Mouse (Mus musculus) R1 (cell line): Measurements from ENCODE around the gene Cep128.

Source experiments
- DNase-seq: peaks from one replicate; pipeline ENCODE4 v3.0.0-alpha.2; 2018; ENCODE audit warnings: low read depth, low spot score

Cep128 gene

GRCm38 (mm10) chr12:91183304-91183855 lies 200.8 kb downstream of the Cep128 start:
- no peak for DNase-seq

DNA sequence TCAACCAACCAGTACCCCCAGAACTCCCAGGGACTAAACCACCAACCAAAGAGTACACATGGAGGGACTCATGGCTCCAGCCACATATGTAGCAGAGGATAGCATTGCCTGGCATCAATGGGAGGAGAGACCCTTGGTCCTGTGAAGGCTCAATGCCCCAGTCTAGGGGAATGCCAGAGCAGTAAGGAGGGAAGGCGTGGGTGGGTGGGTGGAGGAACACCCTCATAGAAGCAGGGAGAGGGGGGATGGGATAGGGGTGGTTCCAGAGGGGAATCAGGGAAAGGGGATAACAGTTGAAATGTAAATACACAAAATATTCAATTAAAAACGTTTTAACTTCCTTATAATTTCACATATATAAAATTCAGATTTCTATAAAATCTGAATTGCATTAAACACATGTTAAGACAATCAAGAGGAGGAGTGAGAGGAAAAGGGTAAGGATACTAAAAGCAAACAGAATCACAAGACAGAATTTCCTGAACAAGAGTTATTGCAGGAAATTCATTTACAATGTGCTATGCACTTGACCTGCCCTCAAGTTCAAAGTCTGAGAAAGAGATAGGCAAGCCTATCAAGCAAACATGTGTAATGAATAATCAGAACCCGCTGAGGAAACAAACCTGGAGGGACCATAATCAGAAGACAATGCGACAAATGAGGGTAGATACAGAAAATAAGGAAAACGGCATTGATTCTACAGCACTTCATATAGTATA lies 207.2 kb downstream of the Cep128 start:
- DNase-seq = no peak

GRCm38 (mm10) chr12:91171613-91172012 lies 212.6 kb downstream of the Cep128 start:
- no peak for DNase-seq

- DNase-seq = no peak
Measured at GRCm38 (mm10) chr12:91161015-91161730, 223.0 kb downstream of the Cep128 start.

- no peak for DNase-seq
Measured at GRCm38 (mm10) chr12:91158481-91158880, 225.7 kb downstream of the Cep128 start.

DNA sequence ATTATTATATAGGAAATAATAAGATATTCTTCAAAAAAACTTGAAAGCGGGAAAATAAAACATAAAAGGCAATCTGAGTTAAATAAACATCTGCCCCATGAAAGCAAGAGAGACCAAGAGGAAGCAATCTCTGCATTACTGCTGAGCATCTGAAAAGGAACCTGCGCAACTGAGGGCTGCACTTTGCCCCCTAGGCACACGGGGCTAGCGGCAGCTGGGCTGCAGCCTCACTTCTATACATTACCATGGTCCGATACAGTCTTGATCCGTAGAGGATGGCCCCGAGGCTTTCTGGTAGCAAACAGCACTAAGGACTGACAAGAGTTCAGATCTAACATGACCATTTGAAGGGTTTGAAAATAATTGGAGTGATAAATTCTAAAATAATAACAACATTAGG lies 230.2 kb downstream of the Cep128 start:
- DNase-seq = no peak

GRCm38 (mm10) chr12:91149152-91149551 lies 235.1 kb downstream of the Cep128 start:
- no peak for DNase-seq

DNA sequence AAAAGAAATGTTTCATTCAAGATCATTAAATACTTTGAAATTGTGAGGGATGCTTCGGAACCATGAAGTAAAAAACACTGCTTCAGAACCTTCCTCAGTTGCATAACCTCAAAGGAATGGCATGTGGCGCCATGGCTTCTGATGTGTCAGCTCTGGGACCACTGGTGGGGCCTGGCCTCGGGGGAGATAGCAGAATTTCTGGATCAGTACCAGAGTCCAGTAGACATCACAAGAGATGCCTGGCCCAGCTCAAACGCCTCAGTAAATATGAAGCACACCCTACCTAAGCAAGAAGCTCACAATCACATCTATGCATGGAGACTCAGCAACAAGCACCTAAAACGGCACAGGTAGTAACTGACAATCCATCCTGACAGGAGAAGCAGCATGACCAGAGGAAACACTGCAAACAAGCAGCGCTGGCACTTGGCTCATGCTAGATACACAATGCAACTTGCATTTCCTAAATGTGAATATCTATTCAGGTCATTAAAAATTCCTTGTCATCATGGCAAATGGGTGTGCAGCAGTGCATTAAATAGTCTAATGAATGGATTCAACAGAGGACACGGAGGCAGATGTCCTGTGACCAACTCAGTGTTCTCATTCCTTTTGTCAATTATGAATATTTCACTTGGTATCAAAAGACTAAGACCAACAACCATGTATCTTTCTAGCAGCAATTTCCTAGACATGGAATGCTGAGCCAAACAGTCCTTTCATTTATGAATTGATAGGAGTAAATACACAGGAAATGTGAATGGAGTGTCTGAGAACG lies 249.3 kb downstream of the Cep128 start:
- no peak for DNase-seq

GRCm38 (mm10) chr12:91115054-91115453 lies 269.2 kb downstream of the Cep128 start:
- no peak for DNase-seq

DNA sequence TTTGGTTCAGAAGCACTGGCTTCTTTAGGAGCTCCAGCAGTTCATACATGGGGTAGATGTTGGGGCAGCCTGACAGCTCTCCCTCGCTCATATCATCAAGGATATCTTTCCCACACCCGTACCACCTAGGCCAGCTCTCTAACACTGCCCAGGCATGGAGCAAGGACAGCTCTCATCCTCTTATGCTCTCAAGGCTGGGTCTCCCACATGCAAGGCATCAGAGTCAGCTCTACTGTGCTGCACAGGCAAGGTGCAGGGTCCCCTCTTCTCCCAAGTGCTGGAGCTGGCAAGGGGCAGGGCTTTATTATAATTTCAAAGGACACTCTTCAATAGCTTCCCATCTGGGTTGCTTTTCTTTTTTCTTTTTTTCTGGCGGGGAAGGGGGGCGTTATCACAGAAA lies 280.9 kb downstream of the Cep128 start:
- DNase-seq = no peak

- no peak for DNase-seq
Measured at GRCm38 (mm10) chr12:91097869-91098268, 286.3 kb downstream of the Cep128 start.

GRCm38 (mm10) chr12:91096197-91096596 lies 288.0 kb downstream of the Cep128 start:
- DNase-seq = no peak

DNA sequence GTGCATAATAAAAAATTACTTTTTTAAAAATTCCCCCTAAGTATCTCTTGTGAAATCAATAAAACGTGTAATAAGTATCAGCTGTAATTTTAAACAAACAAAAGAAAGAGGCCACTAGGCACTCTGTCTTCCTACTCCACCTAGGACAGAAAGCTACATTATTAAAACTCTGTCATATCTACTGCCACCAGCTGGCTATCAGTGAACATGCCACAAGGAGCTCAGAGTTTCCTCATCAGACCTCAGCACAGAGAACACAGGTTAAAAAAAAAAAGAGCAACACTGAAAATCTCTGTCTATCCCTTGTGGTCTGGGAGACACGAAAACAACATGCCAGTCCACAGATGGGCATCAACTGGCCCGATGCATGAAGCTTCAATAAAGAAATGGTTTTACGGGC lies 295.9 kb downstream of the Cep128 start:
- DNase-seq = no peak

DNA sequence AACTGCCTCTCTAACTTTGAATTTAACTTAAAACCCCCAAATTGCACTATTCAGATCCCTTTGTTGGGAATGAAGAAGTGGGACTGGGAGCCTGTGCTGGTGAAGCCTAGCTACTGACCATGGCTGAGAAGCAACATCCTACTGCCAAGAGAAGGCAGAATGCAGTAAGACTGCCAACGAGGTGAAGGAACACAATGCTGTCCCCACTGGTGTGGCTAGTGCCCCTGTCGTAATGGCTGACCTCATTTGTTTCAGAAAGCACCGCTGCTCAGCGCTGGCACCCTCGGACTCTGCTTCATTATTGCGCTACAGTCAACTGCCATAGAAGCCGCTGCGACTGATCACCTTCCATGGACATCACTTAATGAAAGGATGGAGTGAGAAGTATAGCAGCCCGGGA lies 298.2 kb downstream of the Cep128 start:
- no peak for DNase-seq

DNA sequence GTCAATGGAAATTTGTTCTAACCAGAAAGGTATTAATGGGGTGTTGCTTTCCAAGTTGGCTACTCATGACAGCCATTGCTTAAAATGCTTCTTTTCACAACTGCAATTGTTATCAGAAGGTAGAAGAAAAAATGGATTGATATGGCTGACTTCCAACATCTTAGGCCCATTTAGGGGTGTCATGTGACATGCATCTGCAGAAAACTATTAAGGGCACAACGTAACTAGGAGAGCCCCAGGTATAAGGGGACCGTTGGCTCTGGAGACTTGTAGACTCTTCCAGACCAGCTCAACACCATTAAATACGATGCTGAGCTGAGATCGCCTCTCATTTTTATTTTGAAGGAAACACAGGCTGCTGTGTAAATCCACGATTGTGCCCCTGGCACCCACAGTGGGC lies 308.6 kb downstream of the Cep128 start:
- DNase-seq = no peak

DNA sequence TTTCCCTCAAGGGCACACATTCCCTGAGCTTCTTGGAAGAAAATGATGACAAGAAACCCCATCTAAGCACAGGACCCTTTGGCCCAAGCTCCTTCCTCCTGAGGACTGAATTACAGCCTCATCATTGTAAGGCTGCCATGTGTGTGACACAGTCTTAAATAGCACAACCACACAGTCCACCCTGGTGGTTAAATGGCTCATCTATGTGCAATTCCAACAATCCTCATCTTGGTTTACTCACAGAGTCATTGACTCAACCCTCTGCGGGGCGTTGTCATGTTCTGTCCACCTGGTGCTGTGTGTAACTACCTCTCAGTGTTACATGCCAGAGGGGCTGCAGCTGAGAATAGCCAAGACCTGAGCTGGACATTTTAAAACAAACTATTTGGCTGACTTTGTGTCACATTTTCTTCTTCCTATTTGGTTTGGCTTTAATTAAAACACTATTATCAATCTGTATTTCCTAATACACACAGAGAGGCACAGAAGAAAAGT lies 313.6 kb downstream of the Cep128 start:
- no peak for DNase-seq

- DNase-seq = no peak
Measured at GRCm38 (mm10) chr12:91067083-91067441, 317.1 kb downstream of the Cep128 start.

GRCm38 (mm10) chr12:91066286-91067082 lies 317.7 kb downstream of the Cep128 start:
- DNase-seq = no peak

DNA sequence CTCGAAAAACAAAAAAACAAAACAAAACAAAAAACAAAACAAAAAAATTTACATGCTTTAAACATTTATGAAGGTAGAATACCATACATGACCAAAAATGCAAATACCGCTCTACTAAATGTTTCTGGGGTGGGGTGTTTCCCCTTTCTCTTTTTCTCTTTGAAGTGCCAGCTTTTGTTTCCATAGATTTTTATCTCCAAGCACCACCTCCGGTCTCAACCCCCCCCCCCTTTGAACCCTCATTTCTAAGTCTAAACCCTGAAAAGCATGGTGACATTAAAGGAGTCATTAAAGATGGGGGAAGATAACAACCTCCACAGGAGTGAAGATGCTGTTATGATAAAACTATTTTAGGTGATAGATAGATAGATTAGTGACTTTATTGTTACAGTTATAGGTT lies 318.8 kb downstream of the Cep128 start:
- no peak for DNase-seq

GRCm38 (mm10) chr12:91064368-91064999 lies 319.7 kb downstream of the Cep128 start:
- no peak for DNase-seq
